Mouse (Mus musculus): ENCODE data around the gene Zbed3. TPM values are rescaled to one million over a fixed set of nuclear protein-coding genes. Genes with fewer than 3 reads are reported as not detected.
A peak's percentile ranks its signal among the peaks of the same experiment; 100 is the strongest.

Gene Zbed3
- 10 to 100 TPM; 13.0 to 13.5 TPM for total RNA-seq (2021)
- long read RNA-seq, experiment 1, transcript Zbed3-201 (2 exons, 1,894 nt): major isoform, 15 of 16 reads
- long read RNA-seq, experiment 1, partial matches to known transcripts: 0 of 16 reads
- long read RNA-seq, experiment 1, other reads (novel, unspliced or antisense): 1 of 16 reads
- long read RNA-seq, experiment 2, partial matches to known transcripts: 0 of 4 reads
- long read RNA-seq, experiment 2, other reads (novel, unspliced or antisense): 0 of 4 reads

- DNase-seq: no peak
Measured at GRCm38 (mm10) chr13:95323400-95323799, at the start of gene Zbed3. Zbed3 (plus strand) TSS chr13:95323612.

GRCm38 (mm10) chr13:95278426-95279025 lies 44.9 kb upstream of the Zbed3 start:
- DNase-seq: no peak

- peak in 1 of 2 experiments; percentile 29 for DNase-seq
Measured at GRCm38 (mm10) chr13:95281740-95282673, 41.4 kb upstream of the Zbed3 start.

- peak; percentile 59 to 71 for DNase-seq
Measured at GRCm38 (mm10) chr13:95286989-95287388, 36.4 kb upstream of the Zbed3 start.

DNA sequence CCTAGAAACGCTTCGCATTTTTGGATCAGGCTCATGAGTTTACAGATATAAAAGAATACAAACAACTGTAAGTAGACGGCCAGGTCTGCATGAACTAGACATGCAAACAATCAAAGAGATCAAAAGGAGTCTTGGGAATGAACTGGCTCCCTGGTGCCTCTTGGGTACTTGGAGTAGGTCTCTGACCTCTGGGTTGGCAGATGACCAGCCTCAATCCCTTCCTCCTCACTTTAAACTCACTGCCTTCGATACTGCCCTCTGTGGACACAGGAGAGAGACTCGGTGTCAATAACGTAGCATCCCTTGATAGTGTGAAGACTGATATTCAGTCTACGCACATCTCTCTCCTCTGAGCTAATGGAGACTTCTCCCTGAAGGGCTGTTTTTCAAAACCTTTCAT lies 35.4 kb upstream of the Zbed3 start:
- no peak for DNase-seq

DNA sequence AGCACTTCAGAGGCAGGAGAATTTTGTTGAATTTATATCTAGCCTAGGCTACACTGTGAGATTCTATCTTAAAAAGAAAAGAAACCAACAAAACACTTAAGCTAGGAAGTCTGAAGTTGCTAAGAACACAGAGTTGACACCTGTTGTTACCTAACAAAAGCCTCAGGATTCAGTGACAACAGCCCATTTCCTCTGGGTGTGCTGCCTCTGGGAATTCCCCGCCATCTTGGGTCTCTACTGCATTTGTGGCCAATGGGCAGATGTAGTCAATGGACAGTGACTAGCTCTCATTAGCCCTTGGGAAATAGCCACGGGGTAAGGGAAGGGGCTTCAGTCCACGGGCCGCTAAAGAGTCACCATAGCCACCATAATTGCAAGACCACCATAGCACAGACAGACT lies 31.4 kb upstream of the Zbed3 start:
- no peak for DNase-seq

- DNase-seq: no peak
Measured at GRCm38 (mm10) chr13:95299956-95300355, 23.5 kb upstream of the Zbed3 start.

DNA sequence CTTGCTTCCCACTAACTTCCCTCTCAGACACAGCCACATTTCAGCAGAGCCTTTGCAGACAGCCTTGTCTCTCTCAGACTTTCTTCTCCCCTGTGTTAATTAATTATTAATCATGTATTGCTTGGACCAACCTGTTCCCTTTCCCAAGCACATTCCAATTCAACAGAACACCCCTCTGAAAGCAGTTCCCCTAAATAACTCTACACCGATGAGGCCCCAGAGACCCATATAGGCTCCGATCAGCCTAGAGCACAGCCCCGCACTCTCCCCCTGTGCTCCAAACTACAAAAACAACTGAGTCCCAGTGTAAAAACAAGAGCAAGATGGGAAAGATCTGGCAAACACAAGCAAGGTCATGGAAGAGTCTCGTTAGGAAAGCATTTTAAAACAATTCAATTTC lies 16.8 kb upstream of the Zbed3 start:
- DNase-seq: no peak

DNA sequence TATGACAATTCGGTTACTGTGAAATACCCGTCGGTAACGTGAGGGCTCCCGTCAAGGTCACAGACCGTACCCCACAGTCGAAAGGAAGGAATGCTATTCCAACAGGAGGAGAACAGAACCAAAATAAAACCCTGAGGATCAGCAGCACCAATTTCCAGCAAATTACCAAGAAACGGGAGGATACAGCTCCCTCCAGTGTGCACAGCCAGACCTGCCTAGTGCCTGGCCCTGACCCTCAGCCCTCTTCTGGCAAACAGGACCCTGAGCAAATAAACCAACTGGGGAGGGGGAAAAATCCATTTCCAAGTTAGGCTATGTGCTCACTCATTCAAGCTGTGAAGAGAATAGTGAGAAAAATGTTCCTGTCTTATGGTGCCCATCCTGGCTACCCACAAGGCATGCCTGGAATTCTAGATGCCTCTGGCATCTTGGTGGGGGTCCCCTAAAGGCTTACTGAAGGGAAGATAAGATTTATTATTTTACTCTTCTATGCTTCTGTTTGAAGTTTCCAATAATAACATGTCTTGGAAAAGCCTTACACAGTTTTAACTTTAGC lies 16.2 kb upstream of the Zbed3 start:
- DNase-seq: no peak

GRCm38 (mm10) chr13:95312016-95312415 lies 11.4 kb upstream of the Zbed3 start:
- no peak for DNase-seq

DNA sequence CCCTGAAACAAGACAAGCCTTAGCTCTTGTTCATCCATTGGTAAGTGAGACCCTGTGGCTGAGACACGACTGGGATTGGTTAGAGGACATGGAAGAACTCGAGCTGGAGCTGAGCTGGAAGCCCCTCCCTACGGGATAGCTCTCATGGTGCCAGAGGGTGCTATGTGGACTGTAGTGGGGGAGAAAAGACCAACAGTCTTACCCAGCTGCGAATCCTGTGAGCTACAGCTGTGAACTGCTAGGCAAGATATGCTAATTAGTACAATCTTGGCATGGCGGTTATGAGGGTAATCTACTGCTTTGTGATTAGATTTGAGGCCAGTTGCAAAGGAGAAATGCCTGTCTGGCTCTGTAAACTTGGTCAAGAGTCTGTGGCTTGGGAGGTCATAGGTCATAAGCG lies 4.3 kb upstream of the Zbed3 start:
- no peak for DNase-seq

DNA sequence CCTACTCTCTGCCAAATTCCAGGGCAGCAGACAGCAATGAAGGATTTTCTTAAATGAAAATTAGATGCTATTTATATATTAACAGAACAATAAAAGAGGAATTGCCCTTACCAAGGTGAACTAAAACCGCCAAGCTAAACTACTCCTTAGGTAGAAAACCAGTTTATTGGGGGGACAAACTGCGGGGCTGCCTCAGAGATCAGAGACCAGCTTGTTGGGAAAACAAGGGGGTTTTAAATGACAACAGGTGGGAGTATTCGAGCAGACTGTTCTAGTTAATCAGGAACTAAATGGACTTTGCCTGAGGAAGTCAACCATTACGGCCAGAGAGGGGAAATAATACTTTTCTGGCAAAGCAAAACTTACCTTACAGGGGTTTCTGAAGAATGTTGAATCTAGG lies 3.0 kb upstream of the Zbed3 start:
- DNase-seq: no peak

DNA sequence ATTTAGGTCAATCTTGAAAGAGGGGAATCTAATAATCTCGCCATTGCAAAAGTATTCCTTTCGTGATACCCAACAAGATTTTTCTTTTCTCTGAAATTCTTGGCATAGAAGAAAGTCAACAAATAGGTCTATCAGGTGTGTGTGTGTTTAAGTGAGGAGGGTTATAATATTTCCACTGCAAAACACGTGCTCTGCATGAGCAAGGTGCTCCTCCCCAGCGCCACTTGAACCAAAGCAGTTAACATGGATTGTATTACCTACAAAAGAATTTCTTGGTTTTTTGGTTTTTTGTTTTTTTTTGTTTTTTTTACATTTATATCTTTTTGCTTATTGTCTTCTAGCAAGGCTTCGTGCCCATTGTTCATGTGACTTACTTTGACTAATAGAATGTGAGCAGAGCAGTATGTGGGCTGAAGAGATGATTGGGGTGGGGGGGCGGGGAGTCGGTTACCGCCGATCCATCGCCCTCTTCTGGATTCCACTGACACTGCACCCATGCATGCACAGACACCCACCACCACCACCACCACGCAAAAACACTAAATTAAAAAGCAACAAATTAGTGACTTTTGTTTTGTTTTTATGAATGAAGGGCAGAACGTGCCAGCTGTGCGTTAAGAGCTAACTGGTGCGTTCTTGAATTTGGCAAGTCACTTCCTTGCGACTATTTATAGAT lies 676 bp downstream of the Zbed3 start:
- DNase-seq: peak; percentile 45 to 72

GRCm38 (mm10) chr13:95324626-95325079 lies 1.2 kb downstream of the Zbed3 start:
- DNase-seq: peak in 1 of 2 experiments; percentile 7

DNA sequence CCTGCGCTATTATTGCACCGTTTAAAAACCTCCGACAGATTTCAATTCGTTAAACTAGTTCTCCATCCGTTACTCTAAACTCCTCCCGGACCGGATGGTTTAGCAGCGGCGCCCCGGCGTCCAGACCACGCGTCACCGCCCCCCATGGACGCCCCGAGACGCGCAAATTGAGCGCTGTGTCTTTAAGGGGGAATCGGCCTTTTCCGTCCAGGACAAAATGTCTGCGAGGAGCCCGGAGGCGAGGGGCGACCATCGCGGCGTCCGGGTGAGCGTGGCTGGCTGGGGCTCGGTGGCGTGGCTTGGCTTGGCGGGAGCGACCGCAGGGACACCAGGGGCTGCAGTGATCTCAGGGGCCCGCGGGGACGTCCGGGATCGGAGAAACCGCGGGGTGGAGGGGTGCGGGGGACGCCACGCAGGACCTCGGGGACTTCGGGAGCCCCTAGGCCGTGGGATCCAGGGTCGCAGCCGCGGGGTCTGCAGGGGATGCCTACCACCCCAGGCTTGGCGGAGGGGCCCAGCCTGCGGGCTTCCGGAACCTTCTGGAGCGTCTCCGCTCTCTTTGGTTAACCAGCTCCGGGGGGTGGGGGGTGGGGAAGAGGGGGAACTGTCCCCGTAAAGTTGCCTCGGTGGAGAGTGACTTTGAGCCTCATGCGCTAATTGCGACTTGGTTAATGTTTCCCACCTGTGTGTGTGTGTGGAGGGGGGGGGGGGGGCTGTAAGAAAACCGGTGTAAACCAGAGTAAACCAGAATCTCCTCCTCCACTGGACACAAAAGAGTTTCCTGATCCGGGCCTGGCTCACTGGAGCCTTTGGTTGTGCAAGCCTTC lies 1.9 kb downstream of the Zbed3 start:
- DNase-seq: peak; percentile 68 to 80

GRCm38 (mm10) chr13:95325907-95326550 lies 2.6 kb downstream of the Zbed3 start:
- DNase-seq: no peak

DNA sequence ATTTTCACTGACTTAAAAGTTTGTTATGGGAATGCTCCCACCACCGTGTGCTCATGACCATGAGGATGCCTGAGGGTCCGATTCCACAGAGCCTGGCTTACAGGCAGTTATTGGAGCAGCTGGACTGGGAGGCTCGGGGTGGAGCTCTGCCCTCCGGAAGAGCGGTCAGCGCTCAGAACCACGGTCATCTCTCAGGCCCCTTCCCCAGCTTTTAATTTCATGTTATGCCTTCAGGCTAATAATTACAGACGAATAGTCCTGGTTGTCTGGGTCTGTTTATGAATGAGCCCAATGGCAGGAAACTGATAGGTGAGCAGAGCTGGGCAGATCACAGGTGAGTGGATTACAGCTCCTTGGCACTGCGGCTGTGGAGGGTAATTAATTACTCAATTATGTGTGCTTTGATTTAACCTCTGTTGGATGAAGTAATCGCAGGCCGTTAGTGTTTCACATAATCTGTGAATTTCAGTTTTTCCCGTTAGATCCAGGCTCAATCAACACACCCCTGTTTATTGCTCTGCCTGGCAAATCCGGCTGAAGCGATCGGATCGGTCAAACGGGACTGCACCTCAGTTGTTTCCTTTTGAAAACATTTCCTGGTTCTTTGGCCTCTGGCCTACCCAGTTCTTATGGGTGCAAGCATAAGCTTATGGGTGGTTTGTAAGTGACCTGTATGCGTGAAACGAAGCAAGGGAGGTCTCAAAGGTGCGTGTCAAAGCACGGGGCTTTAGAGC lies 3.4 kb downstream of the Zbed3 start:
- DNase-seq: no peak

GRCm38 (mm10) chr13:95327345-95327741 lies 3.9 kb downstream of the Zbed3 start:
- peak in 1 of 2 experiments; percentile 28 for DNase-seq

DNA sequence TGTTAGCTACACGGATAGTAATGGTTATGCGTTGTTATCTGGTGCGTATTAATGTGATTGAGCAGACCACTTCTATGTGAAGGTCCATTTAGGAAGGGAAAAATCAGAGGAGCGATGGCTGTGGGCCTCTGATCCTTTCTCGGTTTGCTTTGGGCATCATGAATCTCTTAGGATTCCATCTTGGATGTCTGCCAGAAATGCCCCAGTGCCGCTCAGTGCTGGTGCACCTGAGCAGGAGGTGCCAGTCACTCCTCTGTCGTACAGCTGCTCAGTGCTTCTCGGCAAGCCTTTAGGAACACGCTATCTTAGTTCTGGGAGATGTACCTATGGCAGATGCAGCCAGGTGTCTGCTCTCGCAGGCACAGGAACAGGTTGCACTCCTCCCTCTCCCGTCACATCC lies 5.4 kb downstream of the Zbed3 start:
- DNase-seq: no peak

GRCm38 (mm10) chr13:95330507-95330906 lies 7.1 kb downstream of the Zbed3 start:
- no peak for DNase-seq
